Mouse (Mus musculus) Patski (cell line): Measurements from ENCODE around the gene Chpf. TPM values are rescaled to one million over a fixed set of nuclear protein-coding genes. Genes with fewer than 3 reads are reported as not detected.

Source experiments
- ATAC-seq: fragments of 100-300 bp; one replicate; pipeline ENCODE4 v1.8.0; 2021
- CTCF ChIA-PET: fragments of 350-600 bp; sonication (Branson Sonifier 250); formaldehyde crosslinking; loops from one replicate; lab custom pipeline; 2022; ENCODE audit warnings: inconsistent platforms; lab: Charles Lee
- POLR2A ChIA-PET: fragments of 350-600 bp; sonication (Branson Sonifier 250); formaldehyde crosslinking; loops from one replicate; lab custom pipeline; 2022; ENCODE audit warnings: antibody characterized with exemption, inconsistent platforms; lab: Charles Lee
- DNase-seq: peaks from one replicate; pipeline ENCODE4 v3.0.0-alpha.2; 2011; ENCODE audit warnings: low read depth, low spot score
- H3K27me3 ChIP-seq: fragments of 371-371 bp; one replicate; pipeline ENCODE4 v1.5.1; 2021
- CTCF ChIP-seq: fragments of 100-300 bp; IDR thresholded peaks from one replicate; pipeline ENCODE4 v1.5.1; 2021
- in situ Hi-C: fragments of 300-500 bp; cut with MboI; formaldehyde crosslinking; loops from 3 replicates; pipeline ENCODE4 v1.11.1; 2018; ENCODE audit warnings: low pct_unique_long_range_greater_than_20kb, mixed read lengths
- polyA plus RNA-seq: library from polyadenylated mRNA; unstranded; gene quantifications from one replicate; pipeline ENCODE4 v1.2.3, GENCODE M21; 2021

The Chpf gene
- polyA plus RNA-seq, 1 experiment from 2014 or later: 65.0 TPM

DNA sequence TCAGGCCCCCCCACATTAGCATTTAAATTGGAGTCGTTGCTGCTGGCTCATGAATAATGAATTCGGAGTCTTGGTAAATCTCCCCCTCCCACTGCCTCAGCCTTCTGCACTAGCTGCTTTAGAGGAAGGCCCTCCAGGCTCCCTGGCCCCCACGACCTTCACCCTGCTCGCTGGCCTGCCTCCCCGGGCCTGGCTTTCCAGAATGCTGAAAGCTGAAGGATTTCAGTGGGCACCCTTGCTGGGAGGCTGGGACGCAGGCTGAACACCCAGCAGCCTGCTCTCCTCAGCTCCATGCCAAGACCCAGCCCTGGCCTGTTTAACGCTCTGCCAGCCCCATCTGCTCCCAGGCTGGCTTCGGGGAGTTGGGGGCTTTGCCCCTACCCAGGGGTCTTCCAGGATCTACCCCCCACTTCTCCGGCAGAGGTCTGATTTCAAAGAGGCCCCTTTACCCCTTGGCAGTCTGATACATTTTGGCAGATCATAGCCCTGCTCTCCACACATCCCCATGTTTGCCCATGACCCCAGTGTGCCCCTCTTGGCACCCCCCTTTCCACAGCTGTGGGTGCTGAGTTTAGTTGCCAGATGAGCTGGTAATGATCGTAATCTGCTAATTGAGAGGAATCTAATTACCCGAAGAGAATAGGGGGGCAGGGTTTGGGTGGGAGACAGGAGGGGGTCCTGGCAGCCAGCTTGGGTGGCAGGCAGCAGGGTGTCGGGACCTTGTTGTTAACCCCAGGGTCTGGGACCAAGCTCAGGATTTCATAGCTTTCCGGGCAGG, 35.7 kb downstream of the Chpf start:
- no peak for TF ChIP-seq CTCF
- ChIA-PET CTCF (interaction anchor here (0.8 to 4.0 kb wide), 5 partner anchors 11 to 100 kb away, joined by 4 to 27 read pairs (median 6); no protein-coding TSS in a partner anchor), POLR2A (interaction anchor here (0.8 to 1.5 kb wide), 2 partner anchors 15 to 24 kb away, joined by 4 read pairs; no protein-coding TSS in a partner anchor)
- no peak for ATAC-seq
- no peaks in the 10 kb centered on the region for H3K27me3 ChIP-seq
- in situ Hi-C loops: no loop called here
- DNase-seq: no peak

DNA sequence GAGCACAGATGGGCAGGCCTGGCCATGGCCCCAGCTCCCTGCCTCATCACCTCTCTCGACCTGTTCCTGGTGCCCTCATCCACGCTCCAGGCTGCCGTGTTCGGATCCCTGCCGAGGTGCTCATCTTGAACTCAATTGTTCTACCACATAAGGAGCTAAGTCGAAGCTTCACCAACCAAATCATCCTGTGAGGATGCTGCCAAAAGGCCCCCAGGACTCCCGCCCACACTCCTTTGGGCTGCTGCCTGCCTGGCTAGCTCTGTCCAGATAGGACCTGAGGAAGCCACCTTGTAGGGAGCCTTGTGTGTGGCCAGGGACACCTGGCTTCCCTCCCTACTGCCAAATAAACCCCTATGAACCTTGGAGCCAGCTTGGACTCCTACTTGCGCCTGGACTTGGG, 36.3 kb downstream of the Chpf start:
- no peak for TF ChIP-seq CTCF
- no peak for DNase-seq
- no peaks in the 10 kb centered on the region for H3K27me3 ChIP-seq
- in situ Hi-C loops: no loop called here
- ChIA-PET CTCF (interaction anchor here (0.8 to 4.0 kb wide), 5 partner anchors 12 to 100 kb away, joined by 4 to 27 read pairs (median 6); no protein-coding TSS in a partner anchor), POLR2A (interaction anchor here (0.8 to 1.5 kb wide), 2 partner anchors 15 to 24 kb away, joined by 4 read pairs; no protein-coding TSS in a partner anchor)
- no peak for ATAC-seq

DNA sequence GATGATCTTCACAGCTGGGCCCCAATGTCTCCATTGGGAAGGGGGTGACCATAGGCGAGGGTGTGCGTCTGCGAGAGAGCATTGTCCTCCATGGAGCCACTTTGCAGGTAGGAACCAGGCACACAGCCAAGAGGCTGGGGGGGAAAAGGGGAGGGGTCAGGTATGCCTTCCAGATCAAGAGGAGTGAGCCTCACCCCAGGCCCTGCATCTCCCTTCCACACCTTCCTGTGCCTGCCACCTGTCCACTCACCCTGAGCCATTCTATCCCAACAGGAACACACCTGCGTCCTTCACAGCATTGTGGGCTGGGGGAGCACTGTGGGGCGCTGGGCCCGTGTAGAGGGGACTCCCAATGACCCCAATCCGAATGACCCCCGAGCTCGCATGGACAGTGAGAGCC, 36.9 kb downstream of the Chpf start:
- no peak for ATAC-seq
- DNase-seq: no peak
- TF ChIP-seq CTCF: no peak
- in situ Hi-C loops: no loop called here
- ChIA-PET CTCF (interaction anchor here (1.1 to 4.0 kb wide), 4 partner anchors 12 to 99 kb away, joined by 4 to 27 read pairs (median 6); no protein-coding TSS in a partner anchor), POLR2A (interaction anchor here (0.8 kb wide), 1 partner anchor 25 kb away, joined by 4 read pairs; no protein-coding TSS in a partner anchor)
- H3K27me3 ChIP-seq: no peaks in the 10 kb centered on the region

DNA sequence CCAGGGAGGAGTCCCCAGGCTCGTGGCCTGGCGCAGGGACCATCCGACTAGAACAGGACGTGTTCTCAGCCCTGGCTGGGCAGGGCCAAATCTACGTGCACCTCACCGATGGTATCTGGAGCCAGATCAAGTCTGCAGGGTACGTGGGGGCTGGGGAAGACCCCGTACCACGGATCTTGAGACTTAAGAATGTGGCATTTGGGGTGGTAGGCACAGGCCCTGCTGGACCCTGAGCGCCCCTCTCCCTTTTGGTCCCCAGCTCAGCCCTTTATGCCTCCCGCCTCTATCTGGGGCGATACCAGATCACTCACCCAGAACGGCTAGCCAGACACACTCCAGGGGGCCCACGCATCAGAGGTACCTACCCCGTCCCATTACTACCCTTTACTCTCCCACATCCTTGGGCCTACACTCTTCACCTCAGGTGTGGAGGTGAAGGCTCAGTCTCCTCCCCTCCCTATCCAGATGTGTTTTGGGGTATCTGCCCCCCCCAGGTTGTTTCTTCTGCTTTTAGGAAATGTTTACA, 37.6 kb downstream of the Chpf start:
- ATAC-seq (no peak), DNase-seq (no peak)
- TF ChIP-seq CTCF: no peak
- POLR2A ChIA-PET: interaction anchor here (0.6 kb wide), 1 partner anchor 11 kb away, joined by 3 read pairs; no protein-coding TSS in a partner anchor
- H3K27me3 ChIP-seq: no peaks in the 10 kb centered on the region
- CTCF ChIA-PET: interaction anchor here (1.4 to 4.0 kb wide), 2 partner anchors 26 to 98 kb away, joined by 4 to 27 read pairs; no protein-coding TSS in a partner anchor
- in situ Hi-C loops: no loop called here

DNA sequence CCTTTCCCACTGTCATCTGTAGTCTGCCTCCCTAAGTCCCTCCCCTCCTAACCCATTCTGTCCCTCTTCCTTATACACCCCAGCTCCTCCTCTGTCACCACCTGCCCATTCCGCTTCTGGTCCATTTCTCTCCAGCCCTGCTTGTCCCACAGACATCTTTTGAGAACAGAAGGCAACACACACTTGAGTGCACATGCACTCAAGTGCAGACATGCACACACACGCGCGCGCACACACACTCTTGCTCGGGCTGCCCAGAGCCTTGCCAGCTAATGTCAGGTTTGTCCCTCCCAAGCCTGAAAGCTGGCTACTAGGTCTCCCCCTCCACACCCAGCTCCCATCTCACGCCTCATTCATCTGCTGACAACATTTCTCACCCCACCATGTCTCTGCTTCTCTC, 38.4 kb downstream of the Chpf start:
- H3K27me3 ChIP-seq: no peaks in the 10 kb centered on the region
- ChIA-PET CTCF (interaction anchor here (1.4 kb wide), 1 partner anchor 97 kb away, joined by 4 read pairs; no protein-coding TSS in a partner anchor), POLR2A (interaction anchor here (1.0 kb wide), 1 partner anchor 96 kb away, joined by 3 read pairs; no protein-coding TSS in a partner anchor)
- TF ChIP-seq CTCF: no peak
- ATAC-seq (no peak), DNase-seq (no peak)
- in situ Hi-C loops: no loop called here

DNA sequence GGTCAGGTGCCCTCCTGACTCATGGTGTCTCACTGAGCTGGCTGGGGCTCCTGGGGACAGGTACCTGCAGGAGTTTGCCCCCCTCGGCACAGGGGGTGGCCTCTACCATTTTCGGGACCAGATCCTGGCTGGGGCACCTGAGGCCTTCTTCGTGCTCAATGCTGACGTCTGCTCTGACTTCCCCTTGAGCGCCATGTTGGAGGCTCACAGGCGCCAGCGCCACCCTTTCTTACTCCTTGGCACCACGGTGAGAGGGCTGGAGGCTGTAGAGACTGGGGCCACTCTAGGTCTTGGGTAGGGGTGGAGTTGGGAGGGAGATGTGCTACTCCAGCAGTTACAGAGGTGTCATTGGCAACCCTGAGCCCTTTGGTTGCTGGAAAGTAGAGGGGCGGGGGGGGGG, 40.3 kb downstream of the Chpf start:
- no peak for TF ChIP-seq CTCF
- POLR2A ChIA-PET: no interaction called here
- no peak for DNase-seq

DNA sequence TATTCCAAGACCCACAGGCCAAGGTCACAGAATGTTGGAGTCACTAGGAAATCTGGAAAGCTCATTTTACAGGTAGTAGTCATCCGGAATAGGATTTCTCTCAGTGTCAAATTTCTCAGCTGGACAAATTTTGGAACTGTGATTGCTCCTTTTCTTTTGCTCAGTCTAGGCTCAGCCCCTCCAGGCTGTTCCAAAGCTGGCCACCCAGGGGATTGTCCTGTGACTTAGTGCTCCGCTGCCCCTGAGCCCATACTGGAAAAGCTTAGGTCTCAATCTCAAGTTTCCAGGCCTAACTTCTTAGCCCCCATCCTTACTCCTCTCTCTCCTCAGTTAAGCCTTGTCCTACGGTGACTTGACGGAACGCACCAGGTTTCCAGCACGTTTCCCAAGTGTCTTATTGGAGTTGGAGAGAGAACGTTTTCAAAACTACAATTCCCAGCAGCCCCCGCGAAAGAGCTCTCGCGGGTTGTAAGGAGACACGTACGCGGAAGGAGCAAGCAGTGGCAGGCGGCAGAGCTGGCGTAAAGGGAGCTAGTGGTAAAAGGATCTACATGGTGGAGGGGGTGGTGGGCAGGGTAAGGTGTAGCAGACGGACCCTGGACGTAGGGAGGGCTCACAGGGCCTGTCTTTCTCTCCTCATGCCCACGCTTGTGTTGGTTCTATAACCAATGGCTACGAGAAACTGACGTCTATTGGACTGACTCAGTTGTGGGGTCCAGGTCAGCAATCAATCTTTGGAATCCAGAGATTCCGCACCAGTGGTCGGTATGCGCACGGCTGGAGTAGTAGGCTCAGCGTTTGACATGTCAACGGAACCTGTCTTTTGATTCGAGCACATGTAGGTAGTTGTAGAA, 43.4 kb downstream of the Chpf start, which contains the start of gene Gmppa:
TSS of gene Gmppa (plus strand) at position 456 of the 854 bp plus-strand sequence.
- no peaks in the 10 kb centered on the region for H3K27me3 ChIP-seq
- ChIA-PET CTCF (interaction anchor here (0.7 to 2.7 kb wide), 12 partner anchors 9 to 95 kb away, joined by 3 to 12 read pairs (median 3); no protein-coding TSS in a partner anchor), POLR2A (interaction anchor here (0.7 kb wide), 2 partner anchors 51 to 122 kb away, joined by 3 to 5 read pairs; no protein-coding TSS in a partner anchor)
- ATAC-seq: peak; percentile 85
- TF ChIP-seq CTCF: no peak
- DNase-seq: no peak
- in situ Hi-C loops: no loop called here

More for the DNA sequence above, 40.3 kb downstream of the Chpf start:
- no peaks in the 10 kb centered on the region for H3K27me3 ChIP-seq
- in situ Hi-C loops: no loop called here
- ATAC-seq: no peak
- CTCF ChIA-PET: no interaction called here

DNA sequence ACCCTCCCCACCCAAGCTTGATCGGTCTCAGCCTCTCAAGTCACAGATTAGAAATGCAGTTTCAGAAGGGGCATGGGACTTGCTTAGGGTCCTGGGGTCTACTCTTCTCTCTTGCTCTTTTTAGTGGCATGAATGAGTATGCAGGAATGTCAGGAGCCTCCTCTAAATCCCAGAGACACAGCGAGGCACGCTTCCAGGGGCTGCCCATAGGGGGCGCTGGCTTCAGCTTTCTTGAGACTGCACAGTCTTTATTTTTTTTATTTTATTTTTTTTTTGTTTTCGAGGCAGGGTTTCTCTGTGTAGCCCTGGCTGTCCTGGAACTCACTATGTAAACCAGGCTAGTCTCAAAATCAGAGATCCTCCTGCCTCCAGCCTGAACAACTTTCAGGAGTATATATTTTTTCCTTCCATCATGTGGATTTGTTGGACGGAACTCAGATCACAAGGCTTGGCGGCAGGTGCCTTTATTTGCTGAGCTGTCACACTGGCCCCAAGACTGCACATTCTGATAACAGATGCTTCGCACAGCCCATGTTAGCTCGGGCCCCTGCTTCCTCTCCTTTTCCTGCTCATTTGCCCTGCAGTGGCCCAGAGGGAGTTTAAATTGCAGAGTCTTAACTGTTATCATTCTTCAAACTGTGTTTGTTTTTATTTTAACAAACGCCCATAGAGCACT, 53.2 kb downstream of the Chpf start:
- DNase-seq (no peak), ATAC-seq (no peak)
- in situ Hi-C loops: no loop called here
- ChIA-PET CTCF (interaction anchor here (0.7 to 3.9 kb wide), 9 partner anchors 11 to 145 kb away, joined by 3 to 17 read pairs (median 4); no protein-coding TSS in a partner anchor), POLR2A (no interaction called here)
- H3K27me3 ChIP-seq: peaks cover 20% of the 10 kb centered on the region
- TF ChIP-seq CTCF: no peak

Other genes with a start within 250 kb of the Chpf start
- 0.15 TPM for gene A630095N17Rik, start 247.2 kb downstream of the Chpf start, polyA plus RNA-seq
- gene Dnajb2, start 242.9 kb downstream of the Chpf start, polyA plus RNA-seq: 54.1 TPM
- 0.33 TPM for gene Ptprn, start 214.8 kb downstream of the Chpf start, polyA plus RNA-seq
- not detected for gene Resp18, start 200.9 kb downstream of the Chpf start, polyA plus RNA-seq
- gene Dnpep, start 161.3 kb downstream of the Chpf start, polyA plus RNA-seq: 151 TPM
- gene Des, start 119.0 kb downstream of the Chpf start, polyA plus RNA-seq: 0.23 TPM
- 73.0 TPM for gene Speg, start 104.0 kb downstream of the Chpf start, polyA plus RNA-seq
- 76.8 TPM for gene Gmppa, start 43.4 kb downstream of the Chpf start, polyA plus RNA-seq
- 0.04 TPM for gene Asic4, start 28.9 kb downstream of the Chpf start, polyA plus RNA-seq
- 1.7 TPM for gene Tmem198, start 225 bp upstream of the Chpf start, polyA plus RNA-seq
- 33.3 TPM for gene Obsl1, start 27.1 kb upstream of the Chpf start, polyA plus RNA-seq
- 5.7 TPM for gene Inha, start 27.8 kb upstream of the Chpf start, polyA plus RNA-seq
- 22.7 TPM for gene Stk11ip, start 42.2 kb upstream of the Chpf start, polyA plus RNA-seq
- gene Slc4a3, start 67.0 kb upstream of the Chpf start, polyA plus RNA-seq: 60.2 TPM